Mouse (Mus musculus): Measurements from ENCODE around the gene Golt1a.

GRCm38 (mm10) chr1:133347226-133347625 is 37.6 kb downstream of the Golt1a start:
- TF ChIP-seq CTCF (IDR thresholded peaks at IDR 0.05) (no peak), EP300 (IDR thresholded peaks at IDR 0.05) (no peak)
